Mouse (Mus musculus): ENCODE results near the gene Macf1.

DNA sequence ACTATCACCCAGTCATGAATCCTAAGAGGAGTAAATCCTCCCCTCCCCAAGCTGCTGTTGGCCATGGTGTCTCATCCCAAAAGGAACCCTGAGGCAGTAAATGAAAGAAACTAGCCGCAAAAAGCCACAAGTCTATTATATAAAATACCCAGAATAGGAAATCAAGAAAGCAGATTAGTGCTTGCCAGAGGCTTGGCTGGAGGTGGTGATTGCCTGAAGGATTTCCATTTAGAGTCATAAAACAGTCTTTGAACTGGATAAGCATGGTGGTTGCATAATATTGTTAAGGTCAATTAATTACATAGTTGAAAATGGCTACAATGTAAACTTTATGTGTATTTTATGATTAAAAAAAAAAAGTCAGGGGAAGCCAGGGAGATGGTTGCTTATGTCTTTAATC, 83.1 kb downstream of the Macf1 start:
- TF ChIP-seq CTCF (IDR thresholded peaks at IDR 0.05; ENCODE audit: extremely low read depth, insufficient read depth, low read length) (no peak), POLR2A (IDR thresholded peaks at IDR 0.05; ENCODE audit: extremely low read depth, insufficient read depth, low read length) (no peak)
